8 mouse cellular contexts compared by ENCODE assay signal in the genomic region with DNA sequence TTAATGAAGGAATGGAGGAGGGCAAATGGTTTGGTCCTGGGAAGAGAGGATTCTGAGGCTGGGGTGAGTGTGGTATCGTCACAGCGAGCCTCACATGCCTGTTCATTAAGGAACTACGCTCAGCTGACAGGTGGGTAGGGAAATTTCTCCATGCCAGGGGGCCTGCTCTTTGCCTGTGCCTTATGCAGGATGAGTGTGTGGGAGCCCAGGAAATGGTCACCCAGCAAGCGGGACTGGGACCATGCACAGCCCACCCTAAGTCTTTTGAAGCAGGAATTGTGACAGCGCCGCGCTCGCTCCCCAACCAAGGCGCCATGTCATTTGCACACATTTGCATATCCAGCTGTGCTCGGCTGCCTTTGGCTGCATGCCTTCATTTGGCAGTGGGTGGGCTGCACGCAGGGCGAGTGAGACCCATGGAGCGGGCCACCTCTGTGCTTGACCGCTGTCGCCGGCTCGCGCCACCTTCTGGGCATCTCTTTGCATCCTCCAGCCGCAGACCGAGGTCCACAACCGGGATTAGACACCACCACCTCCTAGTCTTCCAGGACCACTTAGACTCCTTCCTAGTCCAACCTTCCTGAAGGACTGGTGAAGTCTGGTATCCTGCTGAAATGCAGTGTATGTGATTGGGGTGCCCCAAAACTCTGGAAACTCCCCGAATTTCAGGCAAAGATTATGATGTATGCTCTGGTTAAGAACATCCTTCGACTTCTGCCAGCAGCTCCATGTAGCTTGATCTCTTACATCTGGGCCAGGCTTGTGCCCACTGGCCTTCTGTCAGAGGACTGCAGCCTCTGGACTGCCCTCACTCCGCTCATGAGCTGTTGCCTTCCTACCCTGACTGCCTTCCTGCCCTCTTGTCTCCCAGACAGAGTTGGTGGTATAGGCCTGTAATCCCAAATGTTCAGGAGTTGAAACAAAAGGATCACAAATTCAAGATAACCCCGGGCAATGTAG. TPM values are rescaled to one million over a fixed set of nuclear protein-coding genes. Genes with fewer than 3 reads are reported as not detected.
A peak's percentile ranks its signal among the peaks of the same experiment; 100 is the strongest.
DNase-seq lines count a peak whose midpoint lies in the region; ATAC-seq and TF ChIP-seq lines count a peak whose summit lies in the region.

No protein-coding gene starts in this region.

- H3K27me3 ChIP-seq in liver, embryonic 11.5 days (replicated peaks; ENCODE audit: control insufficient read depth, insufficient read depth, low read length) = peaks cover 30% of the 10 kb centered on the region
- peaks cover 18% of the 10 kb centered on the region for H3K27me3 ChIP-seq in embryonic facial prominence, embryonic 11.5 days (ENCODE audit: control insufficient read depth, insufficient read depth, low read length)
- H3K27me3 ChIP-seq in liver, postnatal 0 days (ENCODE audit: insufficient read depth, low read length) = peaks cover 35% of the 10 kb centered on the region

- H3K4me1 ChIP-seq in liver, embryonic 11.5 days (replicated peaks; ENCODE audit: control insufficient read depth, insufficient read depth, low read length) = peaks cover 17% of the 10 kb centered on the region
- H3K4me1 ChIP-seq in embryonic facial prominence, embryonic 11.5 days (ENCODE audit: control insufficient read depth, insufficient read depth, low read length) = 0 out of 2 replicates have a peak, but pooled peaks cover 3% of the 10 kb centered on the region
- H3K4me1 ChIP-seq in liver, postnatal 0 days (ENCODE audit: insufficient read depth) = peaks cover 17% of the 10 kb centered on the region

- no peak overlapping the region for H3K9ac ChIP-seq in liver, embryonic 11.5 days (ENCODE audit: low read depth, low read length)
- H3K9ac ChIP-seq in embryonic facial prominence, embryonic 11.5 days (replicated peaks; ENCODE audit: low read length) = 0 out of 2 replicates have a peak overlapping the region, but pooled peaks have one; percentile 42
- H3K9ac ChIP-seq in liver, postnatal 0 days (replicated peaks) = peak overlapping the region; percentile 26; the same call in 1 of the 2 replicates

- WGBS in liver, embryonic 11.5 days = 13% methylated on average over 25 of the region's 25 CpGs
- 11% methylated on average over 25 of the region's 25 CpGs for WGBS in embryonic facial prominence, embryonic 11.5 days
- WGBS in liver, postnatal 0 days (ENCODE audit: insufficient replicate concordance) = 14% methylated on average over 25 of the region's 25 CpGs

- no peak for DNase-seq in liver, embryonic 11.5 days (ENCODE audit: low spot score)
- DNase-seq in liver (no peak), adipocyte (ENCODE audit: low spot score) (no peak)
- no peak for DNase-seq in embryonic facial prominence, embryonic 11.5 days (ENCODE audit: low spot score)
- DNase-seq in heart, postnatal 4 days = peak; percentile 57
- DNase-seq in liver, postnatal 0 days = no peak

- H3K27ac ChIP-seq in liver, embryonic 11.5 days (ENCODE audit: low read depth, low read length) = no peak overlapping the region
- H3K27ac ChIP-seq in embryonic facial prominence, embryonic 11.5 days (replicated peaks; ENCODE audit: low read depth, low read length) = no peak overlapping the region
- H3K27ac ChIP-seq in liver, postnatal 0 days (ENCODE audit: low read depth) = no peak overlapping the region

- no peak for ATAC-seq in liver, embryonic 11.5 days (replicated peaks; ENCODE audit: low FRiP score)
- ATAC-seq in embryonic facial prominence, embryonic 11.5 days (replicated peaks; ENCODE audit: insufficient number of reproducible peaks, low FRiP score, low TSS enrichment, low read depth) = no peak
- ATAC-seq in liver, postnatal 0 days = no peak
- no peak for ATAC-seq in activated CD4-positive, CD25-positive, alpha-beta regulatory T cell, adult 4 months
- ATAC-seq in erythroid progenitor cell, adult 5-6 weeks (replicated peaks; ENCODE audit: low FRiP score, poor library complexity, severe bottlenecking) = no peak

- TF ChIP-seq CTCF in liver, postnatal 0 days (IDR thresholded peaks at IDR 0.05; ENCODE audit: low read depth) = peak; percentile 22

- TF ChIP-seq EP300 in liver, postnatal 0 days (IDR thresholded peaks at IDR 0.05; ENCODE audit: low read depth) = no peak

- H3K36me3 ChIP-seq in liver, embryonic 11.5 days (ENCODE audit: control insufficient read depth, insufficient read depth, low read length) = no peaks in the 10 kb centered on the region
- H3K36me3 ChIP-seq in embryonic facial prominence, embryonic 11.5 days (replicated peaks; ENCODE audit: control insufficient read depth, insufficient read depth, low read depth, low read length) = no peaks in the 10 kb centered on the region
- no peaks in the 10 kb centered on the region for H3K36me3 ChIP-seq in liver, postnatal 0 days (replicated peaks; ENCODE audit: insufficient read depth, low read length)

- H3K9me3 ChIP-seq in liver, embryonic 11.5 days (ENCODE audit: control insufficient read depth, low read length) = no peaks in the 10 kb centered on the region
- no peaks in the 10 kb centered on the region for H3K9me3 ChIP-seq in embryonic facial prominence, embryonic 11.5 days (replicated peaks; ENCODE audit: control insufficient read depth, low read length)
- no peaks in the 10 kb centered on the region for H3K9me3 ChIP-seq in liver, postnatal 0 days (ENCODE audit: low read length)

- H3K4me3 ChIP-seq in liver, embryonic 11.5 days (ENCODE audit: low read depth, low read length) = peak overlapping the region; percentile 46
- no peak overlapping the region for H3K4me3 ChIP-seq in embryonic facial prominence, embryonic 11.5 days (ENCODE audit: low read depth, low read length)
- peak overlapping the region; percentile 42 for H3K4me3 ChIP-seq in liver, postnatal 0 days (ENCODE audit: low read depth, low read length)

- peak overlapping the region; percentile 57 for H3K4me2 ChIP-seq in liver, embryonic 11.5 days
- peak overlapping the region; percentile 36 for H3K4me2 ChIP-seq in embryonic facial prominence, embryonic 11.5 days (ENCODE audit: low read depth, low read length)
- peak overlapping the region; percentile 86 for H3K4me2 ChIP-seq in liver, postnatal 0 days (ENCODE audit: low read depth, low read length)

RNA-seq across cellular contexts. Expression of a gene that starts 17.0 kb away (rescaled TPM):
- 12.8 and 13.3 TPM in 2 replicates for polyA plus RNA-seq in liver, embryonic 11.5 days (2014; fragmentation: Nextera tagmentation; extraction: Ambion mirVana)
- polyA plus RNA-seq in embryonic facial prominence, embryonic 11.5 days (2014; fragmentation: Nextera tagmentation; extraction: Ambion mirVana) = 17.8 and 20.5 TPM in 2 replicates
- total RNA-seq in heart, postnatal 4 days (2021) = 10 to 100 TPM; 12.7 to 14.1 TPM
- polyA plus RNA-seq in liver, postnatal 0 days (2015; fragmentation: Nextera tagmentation; extraction: Ambion mirVana) = 3.6 and 3.8 TPM in 2 replicates
- 1 to 10 TPM; 4.0 to 5.8 TPM for polyA plus RNA-seq in activated CD4-positive, CD25-positive, alpha-beta regulatory T cell, adult 4 months (2017; shearing (Covaris generic))
- total RNA-seq in erythroid progenitor cell, adult 5-6 weeks (2015; ENCODE audit: low replicate concordance) = 3.6 TPM in 1 of 2 replicates, not detected in the other
- 0.26 and 0.91 TPM in 2 replicates for total RNA-seq in erythroid progenitor cell, adult 5-6 weeks (2017; ENCODE audit: low replicate concordance)

RNA-seq across cellular contexts. Expression of a gene that starts 55.7 kb away (rescaled TPM):
- 116 and 126 TPM in 2 replicates for polyA plus RNA-seq in liver, embryonic 11.5 days (2014; fragmentation: Nextera tagmentation; extraction: Ambion mirVana)
- polyA plus RNA-seq in embryonic facial prominence, embryonic 11.5 days (2014; fragmentation: Nextera tagmentation; extraction: Ambion mirVana) = 210 and 217 TPM in 2 replicates
- total RNA-seq in heart, postnatal 4 days (2021) = 100 to 1,000 TPM; 146 TPM
- 19.0 and 23.3 TPM in 2 replicates for polyA plus RNA-seq in liver, postnatal 0 days (2015; fragmentation: Nextera tagmentation; extraction: Ambion mirVana)
- 10 to 100 TPM; 30.9 to 34.2 TPM for polyA plus RNA-seq in activated CD4-positive, CD25-positive, alpha-beta regulatory T cell, adult 4 months (2017; shearing (Covaris generic))
- 181 and 243 TPM in 2 replicates for total RNA-seq in erythroid progenitor cell, adult 5-6 weeks (2015; ENCODE audit: low replicate concordance)
- total RNA-seq in erythroid progenitor cell, adult 5-6 weeks (2017; ENCODE audit: low replicate concordance) = 214 and 236 TPM in 2 replicates

RNA-seq across cellular contexts. Expression of a gene that starts 56.3 kb away (rescaled TPM):
- polyA plus RNA-seq in liver, embryonic 11.5 days (2014; fragmentation: Nextera tagmentation; extraction: Ambion mirVana) = 917 and 938 TPM in 2 replicates
- 1,361 and 1,483 TPM in 2 replicates for polyA plus RNA-seq in embryonic facial prominence, embryonic 11.5 days (2014; fragmentation: Nextera tagmentation; extraction: Ambion mirVana)
- total RNA-seq in heart, postnatal 4 days (2021) = 100 to 1,000 TPM; 408 to 415 TPM
- polyA plus RNA-seq in liver, postnatal 0 days (2015; fragmentation: Nextera tagmentation; extraction: Ambion mirVana) = 126 and 151 TPM in 2 replicates
- 100 to 1,000 TPM; 335 to 345 TPM for polyA plus RNA-seq in activated CD4-positive, CD25-positive, alpha-beta regulatory T cell, adult 4 months (2017; shearing (Covaris generic))
- total RNA-seq in erythroid progenitor cell, adult 5-6 weeks (2015; ENCODE audit: low replicate concordance) = 198 and 238 TPM in 2 replicates
- 338 and 377 TPM in 2 replicates for total RNA-seq in erythroid progenitor cell, adult 5-6 weeks (2017; ENCODE audit: low replicate concordance)

Comparison
In these comparisons a context has a peak if more than half of its experiments do, and no peak if none do; other contexts are left out.
1. H3K4me2 ChIP-seq: peak in every context shown above with its lines; median percentile 86 in liver, postnatal 0 days; 57 in liver, embryonic 11.5 days; 36 in embryonic facial prominence, embryonic 11.5 days.